Mouse (Mus musculus) heart, adult 2 months (tissue): ENCODE results near the gene Ssh2.

Source experiments
- CTCF ChIP-seq: fragments of 200-600 bp; IDR thresholded peaks from 2 replicates; pipeline ENCODE4 v1.8.1; 2022; ENCODE audit warnings: antibody characterized with exemption, mild to moderate bottlenecking, moderate library complexity
- POLR2A ChIP-seq: fragments of 200-500 bp; IDR thresholded peaks from 2 replicates; pipeline ENCODE4 v1.6.1; 2011; ENCODE audit warnings: mild to moderate bottlenecking, low read depth, low read length, control low read depth; ENCODE audit not compliant: insufficient read depth

- no peak; the same call in 1 of the 2 replicates for TF ChIP-seq CTCF
- TF ChIP-seq POLR2A, result peak; percentile 56
Observed at GRCm38 (mm10) chr11:77491502-77492291, 275.6 kb downstream of the Ssh2 start.
